Mouse (Mus musculus): Measurements from ENCODE around the gene Gm8947.
"Not testable (repeated sequence)": the region's sequence is repeated elsewhere in the genome, so short reads cannot be mapped to it uniquely, and the experiment has no call there.

Gene Gm8947

DNA sequence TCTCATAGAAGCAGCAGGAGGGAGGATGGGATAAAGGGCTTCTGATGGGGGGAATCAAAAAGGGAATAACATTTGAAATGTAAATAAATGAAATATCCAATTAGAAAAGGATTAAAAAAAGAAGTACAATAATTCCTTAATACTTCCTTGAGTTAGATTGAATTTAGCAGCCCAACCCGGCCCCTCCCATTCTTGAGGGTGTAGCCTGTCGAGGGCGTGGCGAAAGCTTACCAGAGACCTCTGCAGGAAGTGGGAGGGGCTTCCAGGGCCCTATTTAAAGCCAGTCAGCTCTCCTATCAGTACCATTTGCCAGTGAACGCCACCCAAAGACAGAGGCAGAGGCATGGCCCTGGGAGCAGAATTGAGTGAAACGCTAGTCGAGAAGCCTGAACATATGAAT lies at the start of gene Gm8947:
Gene Gm8947, plus strand, starts transcription at position 302 of the 400 bp plus-strand sequence.
- not testable (repeated sequence) for DNase-seq

DNA sequence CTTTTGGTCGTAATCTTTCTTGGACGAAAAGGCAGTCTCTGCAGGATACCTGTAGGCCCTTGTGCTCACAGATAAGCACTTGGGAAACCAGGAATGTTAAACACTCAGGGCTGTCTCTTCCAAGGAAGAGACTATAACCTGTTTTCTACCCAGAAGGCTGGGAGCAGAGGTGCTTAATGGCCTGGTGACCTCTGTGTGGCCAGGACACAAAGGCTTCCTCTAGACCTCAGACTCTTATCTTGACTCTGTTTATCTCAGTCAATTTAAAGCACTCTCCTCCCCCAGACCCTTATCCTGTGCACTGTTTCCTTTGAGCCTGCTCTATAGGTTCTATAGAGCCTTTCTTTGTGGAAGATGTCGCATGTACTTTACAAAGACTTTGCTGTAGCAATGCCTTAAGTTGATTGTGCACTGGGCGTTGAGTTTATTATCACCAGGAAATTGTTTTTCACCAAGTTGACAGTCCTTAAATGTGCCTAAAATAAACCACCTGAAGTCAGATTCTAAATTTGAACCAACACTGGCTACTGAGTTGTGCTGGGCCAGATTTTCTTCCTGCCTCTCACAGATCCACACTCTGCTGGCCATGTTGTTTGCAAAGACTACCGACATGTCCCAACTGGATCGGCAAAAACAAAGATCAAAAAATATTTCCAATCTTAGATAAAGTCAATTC lies 47.6 kb upstream of the Gm8947 start:
- DNase-seq, result no peak

DNA sequence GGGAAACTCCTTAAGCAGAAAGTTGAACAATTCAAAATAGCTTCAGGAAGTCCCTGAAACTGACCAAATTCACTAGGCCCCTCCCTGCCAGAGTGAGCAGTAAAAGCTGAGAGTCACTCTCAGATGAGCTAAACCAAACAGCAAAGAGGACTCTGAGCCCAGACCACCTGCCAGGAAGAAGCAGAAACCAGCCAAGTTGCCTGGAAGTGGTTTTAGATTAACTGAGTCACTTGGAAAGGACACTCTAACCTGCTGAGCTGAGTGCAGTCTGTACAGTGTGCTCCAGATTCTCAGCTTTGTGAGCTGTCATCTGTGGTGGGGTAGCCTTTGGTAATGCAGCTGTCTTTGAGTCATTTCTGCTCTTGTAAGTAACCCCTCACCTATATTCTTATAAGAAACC lies 44.4 kb upstream of the Gm8947 start:
- no peak for DNase-seq

DNA sequence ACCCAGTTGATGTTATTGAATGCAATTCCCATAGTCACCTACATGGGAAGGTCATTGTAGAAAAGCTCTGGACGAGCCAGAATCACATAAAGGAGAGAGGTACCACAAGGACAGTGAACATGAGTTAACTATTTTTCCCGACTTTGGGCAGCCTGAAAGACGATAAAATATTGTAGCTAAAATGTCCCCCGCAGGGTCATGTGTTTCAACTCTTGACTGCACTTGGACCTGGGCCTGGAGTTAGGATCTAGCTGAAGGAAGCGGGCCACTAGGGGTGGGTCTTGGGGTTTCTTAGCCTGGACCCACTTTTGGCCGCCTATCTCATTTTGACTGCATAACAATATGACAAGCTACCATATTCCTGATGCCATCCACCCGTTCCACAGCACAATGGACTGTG lies 42.0 kb upstream of the Gm8947 start:
- no peak for DNase-seq

DNA sequence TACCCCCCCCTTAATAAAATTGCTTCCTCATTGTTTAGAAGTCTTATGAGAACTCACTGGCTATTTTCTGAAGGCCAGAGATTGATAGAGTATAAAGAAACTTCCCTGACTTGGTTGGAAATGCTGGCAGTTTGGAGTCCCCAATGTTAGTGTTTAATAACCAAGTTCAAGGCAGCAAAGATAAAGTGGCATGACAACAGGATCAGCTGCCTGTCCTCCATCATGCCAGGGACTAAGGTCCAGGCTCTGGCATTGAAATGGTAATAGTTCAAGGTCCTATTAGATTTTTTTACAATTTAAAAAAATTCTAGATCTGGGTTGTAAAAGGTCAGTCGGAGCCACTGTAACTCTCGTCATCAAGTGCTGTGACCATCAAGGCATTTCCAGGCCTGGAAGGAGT lies 41.1 kb upstream of the Gm8947 start:
- DNase-seq, result no peak

DNA sequence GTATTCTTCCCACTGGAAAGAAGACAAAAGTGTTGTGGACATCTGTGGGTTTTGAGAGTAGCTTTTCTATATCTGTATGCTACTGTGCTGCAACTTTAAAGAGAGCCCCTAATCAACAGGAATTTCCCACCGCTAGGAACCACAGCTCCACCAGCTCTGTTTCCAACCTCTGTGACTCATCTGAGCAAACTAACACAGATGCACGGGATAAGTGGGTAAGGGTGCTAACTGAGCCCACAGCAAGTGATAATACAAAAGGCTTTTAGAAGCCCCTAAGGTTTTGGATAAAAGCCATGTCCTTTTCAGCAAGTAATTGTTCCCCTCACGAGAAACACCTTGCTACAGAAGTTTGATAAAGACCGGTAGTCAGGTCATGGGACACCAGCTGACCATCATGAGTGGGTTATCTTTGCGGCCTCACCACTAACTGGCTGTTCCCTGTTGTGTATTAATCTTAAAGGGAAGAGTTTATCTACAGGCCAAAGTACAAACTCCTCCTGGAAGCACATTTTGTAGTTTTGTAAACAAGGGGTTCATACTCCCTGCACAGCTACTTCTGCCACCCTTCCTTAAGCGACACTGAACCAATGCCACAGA lies 39.0 kb upstream of the Gm8947 start:
- no peak for DNase-seq

DNA sequence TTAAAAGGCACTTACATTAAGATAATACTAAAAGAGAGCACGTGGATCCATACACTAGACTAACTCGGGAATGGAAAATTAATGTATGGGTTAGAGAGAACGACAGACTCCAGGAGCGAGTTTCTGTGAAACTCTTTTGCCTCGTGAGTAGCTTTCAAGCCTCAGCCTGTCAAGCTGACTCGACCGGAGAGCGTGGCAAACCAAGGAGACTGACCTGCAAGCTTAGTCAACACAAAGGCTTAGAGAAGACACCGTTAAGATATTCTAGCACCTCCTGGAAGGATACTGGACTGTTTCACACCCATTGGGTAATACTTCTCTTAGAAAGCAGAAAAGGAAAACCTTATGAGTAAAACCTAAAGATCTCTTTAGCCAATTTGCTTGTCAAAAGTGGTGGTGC lies 38.0 kb upstream of the Gm8947 start:
- not testable (repeated sequence) for DNase-seq

DNA sequence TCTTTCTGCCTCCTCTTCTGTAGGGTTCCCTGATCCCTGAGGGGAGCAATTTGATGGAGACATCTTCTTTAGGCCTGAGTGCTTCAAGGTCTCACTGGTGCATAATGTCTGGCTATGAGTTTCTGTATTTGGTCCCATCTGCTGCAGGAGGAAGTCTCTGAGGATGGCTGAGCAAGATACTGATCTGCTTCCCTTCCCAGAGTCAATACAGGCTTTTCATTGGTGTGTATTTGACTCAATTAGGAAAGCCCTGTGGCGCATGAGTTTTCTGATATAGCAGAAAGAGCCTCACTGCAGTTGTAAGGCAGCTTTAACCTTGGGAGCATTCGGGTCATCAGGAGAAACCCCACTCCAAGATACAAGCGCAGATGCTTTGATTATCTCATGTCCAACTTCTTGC lies 36.0 kb upstream of the Gm8947 start:
- DNase-seq, result no peak

DNA sequence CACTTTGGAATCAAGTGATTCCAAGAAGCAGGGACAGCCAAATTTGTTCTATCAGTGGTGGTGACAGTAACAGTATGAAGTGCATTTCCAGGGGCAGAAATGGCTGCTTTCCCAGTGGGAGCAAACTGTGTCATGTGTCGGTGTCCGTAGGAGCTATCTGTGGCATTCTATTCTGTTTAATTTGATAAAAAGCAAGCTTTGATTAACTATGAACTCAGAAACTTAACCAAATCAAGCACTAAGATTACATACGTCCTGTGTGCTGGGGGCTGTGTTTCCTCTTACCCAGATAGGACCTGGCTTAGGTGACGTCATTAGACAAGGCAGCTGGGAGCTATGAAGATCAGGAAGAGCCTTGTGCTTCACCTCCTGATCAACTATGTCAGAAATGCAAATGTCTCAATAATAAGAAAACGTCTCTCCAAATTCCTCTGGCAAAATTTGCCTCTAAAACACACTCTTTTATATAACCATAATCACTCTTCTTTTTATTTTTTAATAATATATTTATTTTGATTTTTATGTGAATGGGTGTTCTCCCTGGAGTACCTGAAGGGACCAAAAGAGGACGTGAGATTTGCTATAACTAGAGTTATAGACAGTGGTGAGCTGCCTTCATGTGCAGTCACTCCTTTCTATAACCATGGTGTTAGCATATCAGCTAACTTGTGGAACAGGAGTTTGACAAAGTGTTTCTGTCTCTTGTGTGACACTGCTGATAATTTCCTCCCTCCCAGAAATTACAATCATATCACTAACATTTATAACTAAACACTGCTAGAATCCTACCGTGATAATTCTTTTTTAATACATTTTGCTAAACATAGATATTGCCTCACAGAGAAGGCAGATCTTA lies 35.2 kb upstream of the Gm8947 start:
- no peak for DNase-seq

DNA sequence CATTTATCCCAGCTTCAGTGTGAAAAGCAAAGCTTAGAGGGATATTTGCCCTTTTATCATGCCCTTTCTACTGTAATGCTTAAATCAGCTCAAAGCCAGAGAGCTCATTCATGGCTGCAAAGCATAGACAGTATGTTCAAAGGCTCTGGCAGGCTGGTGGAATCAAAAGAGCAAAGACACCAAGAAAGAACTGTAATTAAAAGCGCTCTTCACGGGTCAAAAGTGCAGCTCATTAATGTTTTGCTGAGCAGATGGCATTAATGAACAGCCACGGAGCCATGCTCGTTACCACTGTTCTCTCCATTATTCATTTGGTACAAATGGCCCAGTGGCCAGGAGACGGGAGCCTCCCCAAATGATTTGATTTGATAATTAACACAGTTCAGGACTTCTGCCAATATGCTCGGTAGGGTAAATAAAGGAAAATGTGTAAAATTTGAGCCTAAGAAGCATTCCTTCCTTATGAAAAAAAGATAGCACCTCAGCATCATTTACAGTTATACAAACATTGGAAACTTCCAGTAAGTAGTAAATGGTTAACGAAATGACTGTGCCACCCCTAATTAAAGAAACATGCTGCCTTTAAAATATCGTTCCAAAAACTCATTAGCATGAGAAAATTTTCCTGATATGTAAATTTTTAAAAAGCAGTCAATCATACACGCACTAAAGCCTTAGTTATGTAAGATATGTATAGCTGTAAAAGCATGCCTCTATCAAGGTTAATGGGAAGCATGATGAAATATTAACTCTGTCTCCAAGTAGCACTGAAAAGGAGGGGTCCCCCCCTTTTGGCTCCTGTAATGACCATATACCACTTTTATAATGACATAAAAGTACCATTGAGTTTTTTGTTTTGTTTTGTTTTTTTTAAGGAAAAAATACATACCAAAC lies 34.0 kb upstream of the Gm8947 start:
- no peak for DNase-seq

DNA sequence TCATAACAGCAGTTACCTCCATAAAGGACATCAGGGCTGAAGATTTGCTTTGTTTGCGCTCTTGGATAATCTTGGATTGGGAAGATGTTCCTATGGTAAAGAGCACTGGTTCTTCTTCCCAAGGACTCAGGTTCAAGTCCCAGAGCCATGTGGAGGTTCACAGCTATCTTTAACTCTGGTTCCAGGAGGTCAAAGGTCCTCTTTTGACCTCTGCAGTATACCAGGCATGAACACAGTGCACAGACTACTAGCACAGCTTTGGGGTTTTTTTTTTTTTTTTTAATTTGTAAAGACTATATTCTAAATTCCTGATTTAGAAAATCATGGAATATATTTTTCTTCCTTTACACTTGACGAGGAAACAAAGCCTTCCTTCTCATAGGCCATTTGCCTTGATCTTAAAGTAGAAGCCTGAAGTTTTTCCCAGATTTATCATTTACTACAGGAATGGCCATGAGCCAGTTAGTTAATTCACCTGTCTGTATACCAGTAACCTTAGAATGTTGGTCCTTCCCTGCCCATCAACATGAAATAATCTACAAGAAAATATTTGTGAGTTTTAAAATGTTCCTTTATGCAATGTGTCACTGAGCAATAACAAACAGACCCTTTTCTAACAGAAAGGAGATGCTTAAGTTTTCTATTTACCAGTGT lies 33.2 kb upstream of the Gm8947 start:
- DNase-seq, result no peak

DNA sequence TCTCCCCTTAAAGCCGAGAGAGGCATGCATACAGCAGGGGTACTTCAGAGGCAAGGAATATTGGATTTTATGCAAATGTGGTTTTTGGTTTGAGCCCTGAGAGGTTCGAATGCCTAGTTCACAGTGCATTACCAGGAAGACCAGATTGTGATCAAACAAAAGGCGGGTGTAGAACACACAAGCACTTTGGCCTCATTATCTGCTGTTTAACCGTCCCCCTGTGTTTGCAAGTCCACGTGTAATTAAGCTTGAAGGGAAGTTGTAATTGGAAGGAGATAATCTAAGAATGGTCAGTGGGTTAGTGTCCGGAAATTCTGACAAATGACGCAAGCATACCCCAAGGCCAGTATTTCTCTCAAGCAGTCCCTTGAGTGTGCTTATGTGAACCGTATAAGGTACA lies 26.1 kb upstream of the Gm8947 start:
- DNase-seq, result no peak

DNA sequence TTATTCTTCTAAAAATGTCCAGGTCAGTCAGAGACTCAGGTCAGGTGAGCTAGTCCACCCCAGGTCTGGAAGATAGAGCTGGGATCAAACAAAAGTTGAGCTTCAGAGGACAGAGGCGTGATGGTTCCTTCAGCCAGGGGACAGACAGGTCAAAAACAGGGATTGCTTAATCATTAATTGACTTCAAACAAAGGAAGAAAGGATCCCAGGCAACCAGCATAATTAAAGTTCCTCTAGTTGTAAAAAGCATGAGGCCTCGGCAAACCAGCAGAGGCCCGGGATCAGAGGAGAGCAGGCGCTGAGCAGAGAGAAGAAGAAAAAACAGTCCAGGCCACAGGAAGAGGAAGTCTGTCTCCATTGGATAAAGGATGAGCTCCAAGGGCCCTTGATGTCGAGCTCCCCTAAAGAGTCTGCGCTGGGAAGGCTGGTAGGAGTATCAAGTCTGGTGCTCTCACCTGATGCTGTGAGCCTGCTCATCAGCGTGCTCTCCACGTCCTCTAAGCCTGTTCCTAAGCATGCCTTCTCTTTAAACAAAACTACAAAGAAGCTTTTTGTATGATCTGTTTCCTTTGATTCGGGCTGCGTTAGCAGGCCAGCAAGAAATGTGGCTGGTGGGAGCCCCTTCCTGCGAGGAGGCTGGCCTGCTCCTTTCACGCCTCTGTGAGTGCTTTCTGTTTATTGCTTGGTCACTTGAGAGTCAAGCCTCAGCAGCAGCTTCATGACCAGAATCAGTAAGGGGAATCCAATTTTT lies 24.7 kb upstream of the Gm8947 start:
- DNase-seq, result no peak

DNA sequence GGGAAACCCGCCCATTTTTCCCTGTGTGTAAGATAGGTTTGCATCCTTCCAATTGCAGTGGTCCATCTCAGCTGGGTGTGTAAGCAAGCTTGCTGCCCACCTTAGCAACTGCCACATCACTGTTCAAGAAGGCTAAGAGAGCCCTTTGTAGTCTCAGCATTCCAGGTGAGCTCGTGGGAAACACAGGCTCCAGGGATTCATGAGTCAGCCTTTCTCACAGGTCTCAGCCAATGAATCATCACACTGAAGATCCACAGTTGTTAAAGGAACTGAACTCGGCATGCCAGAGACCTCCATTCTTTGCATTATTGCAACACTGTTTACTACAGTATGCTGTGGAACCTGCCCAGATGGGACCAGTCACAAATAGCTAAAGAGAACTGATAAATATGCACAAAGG lies 23.5 kb upstream of the Gm8947 start:
- DNase-seq, result no peak

DNA sequence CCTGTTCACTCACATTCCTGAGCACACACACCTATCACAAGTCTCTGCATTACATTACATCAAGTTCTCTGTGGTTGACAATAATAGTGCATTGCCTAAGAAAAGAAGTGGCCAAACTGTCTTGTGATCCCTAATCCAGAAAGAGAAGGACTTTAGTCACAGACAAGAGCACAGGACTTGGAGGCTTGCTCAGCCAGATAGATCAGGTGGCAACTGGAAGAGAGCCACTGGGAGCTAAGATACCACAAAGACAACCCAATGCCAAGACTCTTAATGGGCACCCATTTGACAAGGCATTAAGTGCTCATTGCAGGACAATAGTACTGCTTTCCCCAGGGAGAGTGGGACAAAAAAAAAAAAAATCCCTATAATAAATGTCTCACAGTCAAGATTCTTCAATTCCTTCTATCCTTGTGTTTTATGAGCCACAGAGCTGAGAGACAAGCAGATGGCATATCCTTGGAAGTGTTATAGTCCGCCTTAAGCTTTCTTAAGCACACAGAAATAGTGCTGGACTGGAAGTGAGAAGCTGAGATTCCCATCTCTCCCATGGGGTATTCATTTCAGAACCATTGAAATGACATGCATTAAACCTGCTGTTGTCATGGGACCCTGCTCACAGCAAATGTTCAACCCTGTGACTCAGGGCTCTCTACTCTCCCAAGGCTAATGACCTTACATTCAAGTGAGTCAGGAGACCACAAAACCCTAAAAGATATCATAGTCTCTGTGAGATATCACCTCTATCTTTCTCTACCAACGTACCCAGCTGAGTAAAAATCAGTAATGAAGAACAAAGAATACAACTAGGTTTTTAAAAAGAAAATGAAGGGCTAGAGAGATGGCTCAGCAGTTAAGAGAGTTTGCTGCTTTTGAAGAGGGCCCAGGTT lies 20.4 kb upstream of the Gm8947 start:
- no peak for DNase-seq

DNA sequence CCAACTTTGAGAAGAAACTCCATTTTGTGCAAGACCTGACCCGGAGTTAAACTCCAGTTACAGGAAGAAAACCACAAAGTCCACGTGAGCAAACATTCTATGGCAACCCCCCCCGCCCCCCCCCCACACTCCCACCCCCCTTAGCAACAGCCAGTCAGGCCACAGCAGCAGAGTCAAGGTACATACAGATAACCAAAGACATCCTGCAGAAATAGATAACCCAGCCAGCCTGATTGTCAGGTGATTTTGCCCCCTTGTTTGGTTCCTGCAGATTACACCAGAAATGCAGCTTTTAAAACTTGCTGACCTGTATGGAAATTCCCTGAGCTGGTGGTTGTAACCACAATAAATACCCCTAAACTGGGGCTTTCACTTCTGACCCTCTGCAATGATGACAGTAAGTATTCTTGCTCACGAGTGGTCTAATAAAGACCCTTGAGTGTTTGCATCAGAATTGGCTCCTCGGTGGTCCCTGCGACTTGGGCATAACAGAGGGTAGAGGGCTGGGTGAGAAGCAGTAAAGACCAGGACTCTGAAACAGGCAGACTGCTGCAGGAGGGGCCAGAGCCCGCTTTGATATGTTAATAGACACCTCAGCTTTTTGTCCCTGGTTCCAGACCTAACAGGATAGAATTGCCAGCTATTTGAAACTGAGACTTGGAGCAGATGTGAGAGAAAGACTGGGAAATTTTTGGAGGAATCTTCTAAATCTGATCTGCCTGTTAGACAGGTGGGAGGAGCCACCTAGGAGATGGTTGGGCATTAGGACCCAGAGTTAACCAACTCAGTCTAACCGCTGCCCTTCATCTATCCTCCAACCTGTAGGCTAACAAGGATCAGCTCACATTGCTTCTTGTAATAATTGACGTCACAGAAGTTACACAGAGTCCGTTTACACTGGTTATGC lies 14.9 kb upstream of the Gm8947 start:
- no peak for DNase-seq

DNA sequence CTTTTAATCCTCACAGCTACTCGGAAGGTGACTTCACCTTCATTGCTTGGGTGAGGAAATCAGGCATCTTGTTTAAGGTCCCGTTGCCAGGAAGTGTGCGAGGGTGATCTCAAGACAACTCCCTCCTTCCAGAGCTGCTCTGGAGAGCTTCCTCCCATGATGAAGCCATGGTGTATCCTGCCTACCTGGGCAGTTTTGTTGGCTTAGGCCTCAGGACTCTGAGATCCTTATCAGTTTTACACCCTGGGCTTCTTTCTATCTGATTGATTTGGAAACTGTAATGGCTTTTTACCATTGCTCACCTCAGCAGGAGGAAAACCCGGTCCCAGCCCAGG lies 14.3 kb upstream of the Gm8947 start:
- no peak for DNase-seq

DNA sequence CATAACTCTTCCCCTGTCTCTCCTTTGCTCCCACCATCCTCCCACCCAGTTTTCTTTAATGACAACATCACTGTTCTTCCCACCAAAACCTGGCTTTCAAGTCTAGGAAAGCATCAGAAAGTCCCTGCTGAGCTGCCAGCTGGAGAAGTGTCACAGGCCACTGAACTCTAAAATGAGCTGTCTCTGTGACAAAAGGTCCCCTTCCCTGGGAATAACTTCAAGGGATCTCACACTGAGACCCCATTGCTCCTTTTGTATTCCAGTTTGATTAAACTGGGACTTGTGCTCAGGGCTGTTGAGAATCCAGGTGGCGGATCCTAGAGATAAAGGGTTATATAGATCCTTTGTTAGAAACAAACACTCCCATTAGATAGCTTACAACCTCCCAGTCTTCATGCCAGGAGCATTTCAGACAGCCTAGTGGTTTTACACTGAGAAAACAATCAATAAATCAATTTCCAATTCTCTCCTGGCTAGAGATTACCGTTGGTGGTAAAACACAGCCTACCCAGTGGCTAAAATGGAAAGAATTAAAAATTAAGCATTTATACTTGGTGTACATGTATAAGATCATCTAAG lies 13.6 kb upstream of the Gm8947 start:
- no peak for DNase-seq

DNA sequence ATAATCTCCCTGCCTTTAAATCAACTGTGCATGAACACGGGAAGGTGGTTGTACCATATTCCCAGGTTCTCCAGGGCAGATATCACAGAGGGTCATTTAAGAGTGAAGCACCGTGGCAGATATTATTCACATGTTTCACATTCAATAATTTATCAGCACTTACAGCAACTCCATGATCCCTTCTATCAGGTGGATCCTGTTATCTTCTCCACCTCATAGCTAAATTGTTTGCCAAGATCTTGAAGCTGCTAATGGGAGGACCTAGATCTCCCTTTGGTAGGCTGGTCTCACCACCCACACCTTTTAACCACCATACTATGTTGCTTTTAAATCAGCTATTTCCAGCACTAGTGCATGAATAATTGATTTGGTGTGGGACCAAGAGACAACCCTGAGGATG lies 12.0 kb upstream of the Gm8947 start:
- DNase-seq, result no peak

All from cerebellum, postnatal 36 days (tissue).